Mouse (Mus musculus) spleen, postnatal 10 days (tissue): ENCODE measurements at regions not wholly inside any gene's neighbourhood (a gene's known extent, or its start where the extent isn't known, plus 50 kb on each side); places are given as distances from the start of the nearest gene placed in this dataset.

Experiments
- DNase-seq, 2 experiments: peaks; one replicate each; pipeline ENCODE4 v3.0.0; 2021 to 2022; ENCODE audit warnings: low spot score in 2 of 2

GRCm38 (mm10) chr3:132484814-132485213 is 144.8 kb upstream of the Gimd1 start:
- DNase-seq: no peak

DNA sequence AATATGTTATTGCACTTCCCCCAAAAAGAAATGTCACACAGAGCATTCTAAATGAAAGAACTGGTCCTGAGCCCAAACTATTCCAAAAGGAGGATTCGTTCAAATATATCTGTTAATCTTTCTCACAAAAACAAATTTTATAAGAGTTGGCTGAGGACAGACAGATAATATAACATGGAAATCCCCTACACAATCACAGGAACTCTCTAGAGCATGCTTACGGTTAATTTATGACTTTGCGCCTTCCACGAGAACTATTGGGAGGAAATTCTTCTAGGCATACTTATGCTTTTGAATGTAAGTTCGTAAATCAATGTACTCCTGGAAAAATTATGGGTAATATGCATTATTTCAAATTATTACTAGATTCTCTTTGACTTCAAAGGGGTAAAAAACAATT is 144.1 kb upstream of the Gimd1 start:
- no peak for DNase-seq

- DNase-seq: peak; percentile 3 to 41
Observed at GRCm38 (mm10) chr3:132506095-132506494, 123.5 kb upstream of the Gimd1 start.

- no peak for DNase-seq
Observed at GRCm38 (mm10) chr3:132510240-132510639, 119.4 kb upstream of the Gimd1 start.

DNA sequence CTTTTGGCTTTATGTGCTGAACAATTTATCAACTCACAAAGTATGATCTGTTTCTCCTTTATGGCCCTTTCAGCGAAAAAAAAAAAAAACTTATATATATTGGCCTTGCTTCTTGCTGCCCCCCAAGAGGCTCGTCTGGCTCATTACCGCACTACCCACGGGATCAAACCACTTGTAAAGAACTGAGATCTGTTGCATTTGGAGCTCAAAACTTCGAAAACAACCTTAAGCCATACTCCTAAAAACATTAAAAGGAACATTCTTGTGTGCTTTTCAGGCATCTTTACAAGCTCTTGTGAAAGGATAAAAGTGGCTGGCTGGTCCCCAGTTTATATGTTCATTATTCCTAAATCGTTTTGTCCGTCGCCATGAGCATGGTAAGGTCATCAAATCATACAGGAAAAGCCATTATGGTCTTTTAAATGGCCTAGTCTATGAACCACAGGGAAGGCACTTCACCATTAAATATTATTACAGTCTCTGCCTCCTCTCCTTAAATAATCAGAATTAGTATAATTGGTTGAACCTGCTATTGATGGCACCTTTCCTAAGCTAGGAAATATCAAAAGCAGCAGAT is 117.0 kb upstream of the Gimd1 start:
- DNase-seq: no peak

DNA sequence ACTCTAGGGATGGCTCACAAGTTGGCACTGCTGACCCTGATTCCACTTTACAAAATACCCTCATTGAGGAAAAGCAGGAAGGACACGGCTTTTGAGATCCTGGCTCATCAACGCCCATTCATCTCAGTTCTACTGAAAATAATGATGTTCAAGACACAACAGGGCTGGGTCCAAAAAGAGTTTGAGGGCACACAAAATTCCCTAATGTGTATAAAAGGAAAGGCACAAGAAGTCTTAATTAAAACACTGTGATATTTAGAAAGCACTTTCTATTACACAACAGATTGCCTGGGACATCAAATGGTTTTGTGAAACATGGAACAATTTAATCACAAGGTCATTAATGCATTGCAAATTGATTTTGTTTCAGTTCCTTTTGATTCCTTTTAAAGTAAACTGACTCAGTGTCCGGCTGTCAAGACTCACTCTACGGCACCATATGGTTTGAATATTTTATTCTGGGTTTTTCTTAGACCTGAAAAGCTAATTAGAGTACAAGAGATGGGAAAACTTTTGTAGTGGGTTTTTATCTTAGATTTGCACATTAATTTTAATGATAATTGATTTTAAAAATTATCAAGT is 96.2 kb upstream of the Gimd1 start:
- DNase-seq: no peak

DNA sequence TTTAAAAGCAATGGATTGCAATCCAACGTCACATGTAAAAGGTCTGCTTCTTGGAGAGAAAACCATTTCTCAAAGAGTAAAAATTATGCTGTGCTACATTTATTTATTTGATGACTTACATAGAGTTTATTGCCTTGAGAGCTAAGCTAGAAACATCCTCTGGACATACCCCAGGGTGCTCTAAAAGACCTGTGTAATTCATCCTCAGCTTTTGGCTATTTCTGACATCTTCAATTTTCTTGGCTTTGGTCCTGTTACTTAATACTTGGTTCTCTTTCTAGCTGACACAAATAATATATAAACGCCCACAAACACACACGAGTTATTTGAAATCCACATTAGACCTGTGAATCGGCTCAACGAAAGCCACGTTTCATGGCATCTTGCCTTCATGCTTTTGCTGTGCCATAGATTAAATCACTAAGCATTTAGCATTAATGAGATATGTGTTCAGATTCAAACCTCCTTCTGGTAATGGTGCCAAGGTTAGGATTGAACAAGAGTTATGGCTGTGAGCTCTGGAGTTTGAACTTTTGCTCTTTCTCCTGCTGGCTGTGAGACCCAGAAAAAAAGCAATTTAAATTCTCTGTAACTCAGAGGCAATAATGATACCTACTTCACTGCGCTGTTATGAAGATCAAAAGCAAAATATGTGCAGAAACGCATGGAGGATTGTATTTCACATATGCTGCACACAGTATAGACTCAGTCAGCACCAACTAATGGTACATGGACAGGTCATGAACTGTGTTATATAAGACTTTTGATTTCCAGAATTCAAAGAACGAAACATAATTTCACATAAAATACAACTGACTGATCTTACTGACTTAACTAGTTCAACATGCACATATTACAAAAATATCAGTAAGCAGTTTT is 89.6 kb upstream of the Gimd1 start:
- DNase-seq: no peak

- no peak for DNase-seq
Observed at GRCm38 (mm10) chr3:132551238-132551808, 78.3 kb upstream of the Gimd1 start.

- DNase-seq: no peak
Observed at GRCm38 (mm10) chr3:132565755-132566154, 63.9 kb upstream of the Gimd1 start.

DNA sequence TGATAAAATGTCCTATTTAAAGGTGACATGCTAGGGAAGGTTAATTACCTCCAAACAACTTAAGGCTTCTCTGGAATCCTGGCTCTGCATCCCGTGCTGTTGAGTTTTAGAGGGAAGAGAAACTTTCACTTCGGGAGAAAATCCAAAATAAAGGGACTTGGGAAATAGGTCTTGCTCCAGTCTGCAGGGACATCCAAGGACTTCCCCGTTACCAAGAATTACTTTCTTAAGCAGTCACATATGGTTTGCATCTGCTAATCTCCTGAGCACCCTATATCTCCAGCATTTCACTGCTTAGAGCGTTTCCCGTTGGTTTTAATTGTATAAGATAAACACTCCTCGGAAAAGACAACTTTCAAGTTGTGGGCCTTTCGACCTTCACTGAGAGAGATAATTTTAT is 63.3 kb upstream of the Gimd1 start:
- DNase-seq: no peak
